Mouse (Mus musculus): ENCODE measurements at regions not wholly inside any gene's neighbourhood (a gene's known extent, or its start where the extent isn't known, plus 50 kb on each side); places are given as distances from the start of the nearest gene placed in this dataset.

- Histone ChIP-seq H3K27me3 (ENCODE audit: control insufficient read depth, insufficient read depth, low read length) (no peaks in the 10 kb centered on the region), H3K9me3 (ENCODE audit: control insufficient read depth, low read depth, low read length) (no peaks in the 10 kb centered on the region), H3K4me3 (ENCODE audit: low read depth, low read length) (no peak overlapping the region), H3K4me2 (replicated peaks; ENCODE audit: low read depth, low read length) (no peak overlapping the region), H3K4me1 (ENCODE audit: control insufficient read depth, insufficient read depth, low read length) (no peaks in the 10 kb centered on the region), H3K9ac (replicated peaks; ENCODE audit: low read depth, low read length) (no peak overlapping the region), H3K27ac (ENCODE audit: low read length) (no peak overlapping the region), H3K36me3 (ENCODE audit: control insufficient read depth, insufficient read depth, low read length) (no peaks in the 10 kb centered on the region)
- 74% methylated on average over 6 of the region's 6 CpGs for WGBS
- ATAC-seq (ENCODE audit: insufficient number of reproducible peaks, insufficient read depth, low FRiP score, low read depth): no peak
Measured at GRCm38 (mm10) chr13:25429701-25430418, 159.6 kb upstream of the Nrsn1 start.

DNA sequence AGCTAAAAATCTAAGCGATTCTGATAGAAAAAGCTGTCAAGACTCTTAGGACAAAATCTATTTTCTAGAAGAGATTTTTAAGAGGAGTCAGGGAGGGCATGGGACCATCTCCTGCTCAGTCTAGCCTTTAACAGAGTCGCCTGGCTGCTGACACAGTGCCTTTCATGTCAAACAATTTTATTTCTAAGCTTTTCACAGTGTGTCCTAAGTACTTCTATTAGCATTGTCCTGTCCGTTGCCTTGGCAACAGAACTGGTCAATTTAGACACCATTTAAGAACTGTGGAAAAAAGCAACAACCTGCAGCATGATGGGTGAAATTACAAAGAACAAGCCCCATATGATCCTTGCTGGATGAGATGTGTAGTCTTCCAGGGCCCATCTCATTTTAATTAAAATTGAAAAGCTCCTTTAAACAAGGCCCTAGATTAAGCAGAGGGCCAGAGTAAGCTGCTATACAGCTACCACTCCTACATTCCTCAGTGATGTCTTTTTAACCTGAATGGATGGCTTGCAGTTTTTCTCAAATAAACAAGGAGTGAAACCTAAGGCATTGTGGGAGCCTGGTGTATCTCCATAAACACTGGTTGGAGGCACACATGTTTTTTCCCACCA, 133.0 kb upstream of the Nrsn1 start:
- Histone ChIP-seq H3K4me2 (replicated peaks; ENCODE audit: low read depth, low read length) (no peak overlapping the region), H3K4me1 (ENCODE audit: control insufficient read depth, insufficient read depth, low read length) (no peaks in the 10 kb centered on the region), H3K36me3 (ENCODE audit: control insufficient read depth, insufficient read depth, low read length) (no peaks in the 10 kb centered on the region), H3K9ac (replicated peaks; ENCODE audit: low read depth, low read length) (no peak overlapping the region), H3K4me3 (ENCODE audit: low read depth, low read length) (no peak overlapping the region), H3K27me3 (ENCODE audit: control insufficient read depth, insufficient read depth, low read length) (no peaks in the 10 kb centered on the region), H3K9me3 (ENCODE audit: control insufficient read depth, low read depth, low read length) (no peaks in the 10 kb centered on the region), H3K27ac (ENCODE audit: low read length) (no peak overlapping the region)
- WGBS: 52% methylated on average over 3 of the region's 3 CpGs
- ATAC-seq (ENCODE audit: insufficient number of reproducible peaks, insufficient read depth, low FRiP score, low read depth): no peak

DNA sequence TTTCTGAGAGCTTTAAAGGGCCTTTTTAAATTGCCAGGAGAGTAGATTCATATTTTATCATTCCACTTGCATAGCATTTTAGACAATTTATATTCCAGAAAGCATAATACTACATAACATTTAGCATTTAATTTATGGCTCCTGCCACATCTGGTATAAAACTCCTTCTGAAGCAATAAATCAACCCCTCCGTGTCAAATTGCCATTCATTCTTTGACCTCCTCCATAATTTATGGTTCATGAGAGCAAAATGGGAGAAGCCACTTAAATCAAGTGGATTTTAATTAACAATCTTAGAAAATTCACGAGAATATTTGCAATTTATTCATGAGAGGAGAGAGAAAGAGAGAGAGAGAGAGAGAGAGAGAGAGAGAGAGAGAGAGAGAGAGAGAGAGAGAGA, 132.4 kb upstream of the Nrsn1 start:
- H3K9ac ChIP-seq (replicated peaks; ENCODE audit: low read depth, low read length): no peak overlapping the region
- no peak overlapping the region for H3K4me3 ChIP-seq (ENCODE audit: low read depth, low read length)
- no peaks in the 10 kb centered on the region for H3K4me1 ChIP-seq (ENCODE audit: control insufficient read depth, insufficient read depth, low read length)
- H3K9me3 ChIP-seq (ENCODE audit: control insufficient read depth, low read depth, low read length): no peaks in the 10 kb centered on the region
- no peak overlapping the region for H3K4me2 ChIP-seq (replicated peaks; ENCODE audit: low read depth, low read length)
- no peaks in the 10 kb centered on the region for H3K36me3 ChIP-seq (ENCODE audit: control insufficient read depth, insufficient read depth, low read length)
- no peaks in the 10 kb centered on the region for H3K27me3 ChIP-seq (ENCODE audit: control insufficient read depth, insufficient read depth, low read length)
- 34% methylated on average over 2 of the region's 2 CpGs for WGBS
- ATAC-seq (ENCODE audit: insufficient number of reproducible peaks, insufficient read depth, low FRiP score, low read depth): no peak
- no peak overlapping the region for H3K27ac ChIP-seq (ENCODE audit: low read length)

DNA sequence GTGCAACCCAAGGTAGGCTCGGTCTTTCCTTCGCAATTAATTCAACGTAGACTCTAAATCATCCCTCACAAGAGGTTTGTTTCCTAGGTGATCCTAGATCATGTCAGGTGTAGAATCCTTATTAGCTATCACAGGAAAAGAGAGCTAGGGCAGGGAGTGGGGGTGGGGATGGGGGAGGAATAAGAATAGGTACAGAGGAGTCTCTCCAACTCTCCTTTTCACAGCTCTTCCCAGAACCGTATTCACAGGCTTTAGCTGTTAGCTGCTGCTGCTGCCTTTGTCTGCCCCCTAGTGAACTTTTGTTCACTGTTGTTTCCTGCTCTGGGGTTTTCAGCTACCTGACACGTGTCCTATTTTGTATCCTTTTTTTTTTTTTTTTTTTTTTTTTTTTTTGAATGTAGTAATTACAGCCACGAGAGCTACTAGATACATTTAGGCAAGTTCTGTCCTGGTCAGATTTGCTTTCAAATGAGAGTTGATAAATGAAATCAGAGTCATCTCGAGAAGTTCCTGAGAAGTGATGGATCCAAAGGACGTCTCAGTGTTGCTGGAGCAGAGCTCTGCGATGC, 131.7 kb upstream of the Nrsn1 start:
- WGBS: 58% methylated on average over 9 of the region's 9 CpGs
- no peaks in the 10 kb centered on the region for H3K36me3 ChIP-seq (ENCODE audit: control insufficient read depth, insufficient read depth, low read length)
- no peak overlapping the region for H3K27ac ChIP-seq (ENCODE audit: low read length)
- H3K4me1 ChIP-seq (ENCODE audit: control insufficient read depth, insufficient read depth, low read length): no peaks in the 10 kb centered on the region
- no peak overlapping the region for H3K4me3 ChIP-seq (ENCODE audit: low read depth, low read length)
- ATAC-seq (ENCODE audit: insufficient number of reproducible peaks, insufficient read depth, low FRiP score, low read depth): no peak
- H3K4me2 ChIP-seq (replicated peaks; ENCODE audit: low read depth, low read length): no peak overlapping the region
- no peaks in the 10 kb centered on the region for H3K27me3 ChIP-seq (ENCODE audit: control insufficient read depth, insufficient read depth, low read length)
- H3K9me3 ChIP-seq (ENCODE audit: control insufficient read depth, low read depth, low read length): no peaks in the 10 kb centered on the region
- H3K9ac ChIP-seq (replicated peaks; ENCODE audit: low read depth, low read length): no peak overlapping the region

DNA sequence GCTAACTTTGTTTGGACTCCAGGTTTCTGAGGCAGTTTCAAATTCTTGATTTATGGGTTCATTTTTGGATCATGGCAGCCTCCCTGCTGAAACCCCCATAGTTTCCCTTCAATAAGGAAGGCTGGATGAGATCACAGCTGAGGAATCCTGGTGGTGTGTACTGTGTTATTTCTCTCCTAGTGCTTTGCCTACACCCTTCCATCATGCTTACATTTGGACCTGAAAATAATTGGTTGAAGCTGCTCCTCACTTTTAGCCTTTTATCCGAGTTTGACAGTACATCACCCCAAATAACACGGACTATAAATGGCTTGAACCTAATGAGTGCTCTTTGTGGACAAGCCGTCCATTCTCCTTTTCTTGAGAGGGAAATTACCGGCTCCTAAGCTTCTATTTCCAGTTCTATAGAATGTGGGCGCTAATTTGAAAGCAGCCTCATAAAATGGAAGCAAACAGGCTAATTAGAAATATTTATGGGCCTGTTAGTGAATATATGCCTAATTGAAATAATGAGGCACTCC, 122.5 kb upstream of the Nrsn1 start:
- WGBS: 75% methylated on average over 5 of the region's 5 CpGs
- Histone ChIP-seq H3K4me1 (ENCODE audit: control insufficient read depth, insufficient read depth, low read length) (no peaks in the 10 kb centered on the region), H3K36me3 (ENCODE audit: control insufficient read depth, insufficient read depth, low read length) (no peaks in the 10 kb centered on the region), H3K9me3 (ENCODE audit: control insufficient read depth, low read depth, low read length) (no peaks in the 10 kb centered on the region), H3K9ac (replicated peaks; ENCODE audit: low read depth, low read length) (no peak overlapping the region), H3K27me3 (ENCODE audit: control insufficient read depth, insufficient read depth, low read length) (no peaks in the 10 kb centered on the region), H3K27ac (ENCODE audit: low read length) (no peak overlapping the region), H3K4me3 (ENCODE audit: low read depth, low read length) (no peak overlapping the region), H3K4me2 (replicated peaks; ENCODE audit: low read depth, low read length) (no peak overlapping the region)
- no peak for ATAC-seq (ENCODE audit: insufficient number of reproducible peaks, insufficient read depth, low FRiP score, low read depth)

DNA sequence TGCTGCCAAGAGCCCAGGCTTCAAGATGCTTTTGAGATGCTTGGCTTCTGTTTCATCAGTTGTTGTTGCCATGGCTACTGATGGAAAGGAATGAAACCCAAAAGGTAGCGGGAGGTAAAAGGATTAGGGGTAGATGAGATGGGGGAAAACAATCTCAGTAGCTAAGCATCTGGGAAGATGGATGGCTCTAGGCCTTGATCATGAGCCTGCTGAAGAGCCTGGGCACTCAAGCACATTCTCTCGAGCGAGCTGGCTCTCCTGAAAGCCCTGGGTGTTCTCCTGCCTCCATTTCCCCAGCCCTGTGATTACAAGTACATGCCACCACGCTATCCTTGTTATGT, 92.3 kb upstream of the Nrsn1 start:
- Histone ChIP-seq H3K36me3 (ENCODE audit: control insufficient read depth, insufficient read depth, low read length) (no peaks in the 10 kb centered on the region), H3K4me1 (ENCODE audit: control insufficient read depth, insufficient read depth, low read length) (no peaks in the 10 kb centered on the region), H3K4me2 (replicated peaks; ENCODE audit: low read depth, low read length) (no peak overlapping the region), H3K9me3 (ENCODE audit: control insufficient read depth, low read depth, low read length) (no peaks in the 10 kb centered on the region), H3K27me3 (ENCODE audit: control insufficient read depth, insufficient read depth, low read length) (no peaks in the 10 kb centered on the region), H3K4me3 (ENCODE audit: low read depth, low read length) (no peak overlapping the region), H3K9ac (replicated peaks; ENCODE audit: low read depth, low read length) (no peak overlapping the region), H3K27ac (ENCODE audit: low read length) (no peak overlapping the region)
- ATAC-seq (ENCODE audit: insufficient number of reproducible peaks, insufficient read depth, low FRiP score, low read depth): no peak
- WGBS: 44% methylated on average over 4 of the region's 4 CpGs

DNA sequence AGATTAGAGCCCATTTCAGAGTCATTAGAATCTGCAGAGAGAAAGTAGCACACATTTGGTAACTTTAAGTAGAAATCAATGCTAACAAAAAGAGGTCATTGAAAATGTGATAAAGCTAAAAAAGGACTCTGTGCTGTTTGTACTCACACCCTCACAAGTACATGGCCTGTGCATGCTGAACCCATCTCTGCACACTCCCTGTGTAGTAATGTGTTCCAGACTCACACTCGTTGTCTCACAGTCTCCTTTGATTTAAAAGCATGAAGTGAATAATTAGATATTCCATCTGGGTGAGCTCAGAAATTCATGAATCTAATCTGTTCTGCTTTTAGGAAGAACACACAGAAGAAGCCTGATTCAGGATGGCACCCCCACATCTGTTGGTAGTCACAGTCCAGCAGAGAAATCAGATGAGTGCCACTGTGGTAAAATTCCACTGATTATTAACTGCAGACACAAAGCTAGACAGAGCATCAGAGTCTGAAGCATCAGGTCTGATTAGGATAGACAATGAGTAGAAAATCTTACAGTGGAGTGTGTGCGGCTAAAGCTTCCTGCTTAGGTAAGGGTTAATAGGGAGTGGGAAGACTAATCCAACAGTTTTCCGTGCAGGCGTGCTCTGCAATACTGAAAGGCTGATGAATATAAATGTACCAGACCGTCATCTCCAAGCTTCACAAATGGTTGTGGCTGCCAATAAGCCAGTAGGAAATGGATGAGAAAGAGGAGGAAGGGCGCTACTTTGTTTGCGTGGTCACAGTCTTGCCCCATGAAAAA, 91.7 kb upstream of the Nrsn1 start:
- ATAC-seq (ENCODE audit: insufficient number of reproducible peaks, insufficient read depth, low FRiP score, low read depth): no peak
- WGBS: 50% methylated on average over 7 of the region's 7 CpGs

GRCm38 (mm10) chr13:25347558-25347957, 77.3 kb upstream of the Nrsn1 start:
- H3K4me1 ChIP-seq (ENCODE audit: control insufficient read depth, insufficient read depth, low read length): no peaks in the 10 kb centered on the region
- no peak overlapping the region for H3K9ac ChIP-seq (replicated peaks; ENCODE audit: low read depth, low read length)
- H3K9me3 ChIP-seq (ENCODE audit: control insufficient read depth, low read depth, low read length): no peaks in the 10 kb centered on the region
- no peak overlapping the region for H3K27ac ChIP-seq (ENCODE audit: low read length)
- no peaks in the 10 kb centered on the region for H3K36me3 ChIP-seq (ENCODE audit: control insufficient read depth, insufficient read depth, low read length)
- ATAC-seq (ENCODE audit: insufficient number of reproducible peaks, insufficient read depth, low FRiP score, low read depth): no peak
- WGBS: 47% methylated on average over 5 of the region's 5 CpGs
- no peak overlapping the region for H3K4me2 ChIP-seq (replicated peaks; ENCODE audit: low read depth, low read length)
- H3K4me3 ChIP-seq (ENCODE audit: low read depth, low read length): no peak overlapping the region
- no peaks in the 10 kb centered on the region for H3K27me3 ChIP-seq (ENCODE audit: control insufficient read depth, insufficient read depth, low read length)

More for the DNA sequence above, 91.7 kb upstream of the Nrsn1 start:
- Histone ChIP-seq H3K9me3 (ENCODE audit: control insufficient read depth, low read depth, low read length) (no peaks in the 10 kb centered on the region), H3K27me3 (ENCODE audit: control insufficient read depth, insufficient read depth, low read length) (no peaks in the 10 kb centered on the region), H3K9ac (replicated peaks; ENCODE audit: low read depth, low read length) (no peak overlapping the region), H3K4me3 (ENCODE audit: low read depth, low read length) (no peak overlapping the region), H3K36me3 (ENCODE audit: control insufficient read depth, insufficient read depth, low read length) (no peaks in the 10 kb centered on the region), H3K4me1 (ENCODE audit: control insufficient read depth, insufficient read depth, low read length) (no peaks in the 10 kb centered on the region), H3K27ac (ENCODE audit: low read length) (no peak overlapping the region), H3K4me2 (replicated peaks; ENCODE audit: low read depth, low read length) (no peak overlapping the region)

Data from stomach, embryonic 14.5 days (tissue).